Mouse (Mus musculus) spleen, adult 10 weeks (tissue): ENCODE data around the gene Gm12117. TPM values are rescaled to one million over a fixed set of nuclear protein-coding genes. Genes with fewer than 3 reads are reported as not detected.

Source experiments
- polyA plus RNA-seq: library from polyadenylated mRNA; stranded (reverse); fragments of 350-450 nt; fragmentation: Illumina TruSeq; extraction: RNeasy Lipid Tissue Mini Kit (QIAGEN cat#74804); gene quantifications from one replicate; pipeline ENCODE4 v1.2.3, GENCODE M21; 2015; ENCODE audit warnings: low replicate concordance; ENCODE audit not compliant: insufficient read depth

The Gm12117 gene
- polyA plus RNA-seq: not detected

GRCm38 (mm10) chr11:33276637-33277036 lies at the start of gene Gm12117:
Gm12117 (minus strand) TSS chr11:33276737.

Other genes starting within 250 kb of the Gm12117 start
- gene Fgf18, start 129.3 kb downstream of the Gm12117 start, polyA plus RNA-seq: 1.6 TPM
- gene Npm1, start 113.5 kb downstream of the Gm12117 start, polyA plus RNA-seq: 1,524 TPM
- not detected for gene Tlx3, start 73.1 kb downstream of the Gm12117 start, polyA plus RNA-seq
- 0.32 TPM for gene Ranbp17, start 237.0 kb upstream of the Gm12117 start, polyA plus RNA-seq